Mouse (Mus musculus) thymus, postnatal 36 days (tissue): ENCODE measurements around the gene Top2a.
"Not testable (repeated sequence)": the region's sequence is repeated elsewhere in the genome, so short reads cannot be mapped to it uniquely, and the experiment has no call there.

Experiments used
- DNase-seq, 2 experiments: peaks; one replicate each; pipeline ENCODE4 v3.0.0; 2022; ENCODE audit warnings: mixed read lengths in 2 of 2

Gene Top2a

GRCm38 (mm10) chr11:99040346-99040974, 16.5 kb upstream of the Top2a start:
- no peak for DNase-seq

DNA sequence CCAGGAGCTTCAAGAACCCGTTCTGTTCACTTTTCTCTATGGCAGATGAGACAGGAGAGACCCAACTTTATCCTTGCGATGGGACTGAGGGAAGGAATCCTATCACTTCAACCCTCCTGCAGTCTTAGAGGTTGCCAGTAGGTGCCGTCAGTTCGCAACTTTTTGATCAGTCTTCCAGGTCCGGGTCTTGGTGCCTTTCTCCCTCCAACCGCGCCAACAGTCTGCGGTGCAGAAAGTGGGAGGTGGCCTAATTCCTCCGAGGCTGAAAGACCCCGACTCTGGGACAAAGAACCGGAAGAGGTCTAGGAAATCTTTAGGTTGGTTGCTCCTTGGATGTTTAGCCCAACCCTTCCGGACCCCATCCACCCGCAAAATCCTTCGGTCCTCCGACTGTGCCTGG, 15.8 kb upstream of the Top2a start:
- DNase-seq: peak; percentile 76 to 78

GRCm38 (mm10) chr11:99036254-99036653, 12.3 kb upstream of the Top2a start:
- no peak for DNase-seq

DNA sequence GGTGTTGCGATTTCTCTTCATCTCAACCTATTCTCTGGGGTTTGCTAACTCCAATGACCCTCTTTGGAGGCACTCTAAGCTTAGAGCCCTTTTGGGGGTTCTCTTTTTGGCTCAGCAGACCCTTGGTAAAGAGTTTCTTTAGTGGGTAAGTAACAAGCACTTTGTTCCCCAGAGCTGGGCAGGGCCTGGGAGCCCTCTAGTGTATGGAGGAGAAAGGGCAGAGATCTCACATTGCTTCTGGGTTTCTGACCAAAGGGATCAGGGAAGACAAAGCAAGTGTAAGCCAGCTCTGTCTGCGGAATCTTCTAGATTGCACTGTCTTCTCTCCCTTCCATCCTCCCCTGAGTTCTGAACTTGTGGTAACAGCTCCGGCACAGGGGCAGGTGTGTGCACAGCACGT, 11.4 kb upstream of the Top2a start:
- DNase-seq: no peak

GRCm38 (mm10) chr11:99026899-99027440, 3.0 kb upstream of the Top2a start:
- no peak for DNase-seq

- DNase-seq: peak in 1 of 2 experiments; percentile 29
These were observed 1.9 kb upstream of the Top2a start for GRCm38 (mm10) chr11:99025878-99026277.

DNA sequence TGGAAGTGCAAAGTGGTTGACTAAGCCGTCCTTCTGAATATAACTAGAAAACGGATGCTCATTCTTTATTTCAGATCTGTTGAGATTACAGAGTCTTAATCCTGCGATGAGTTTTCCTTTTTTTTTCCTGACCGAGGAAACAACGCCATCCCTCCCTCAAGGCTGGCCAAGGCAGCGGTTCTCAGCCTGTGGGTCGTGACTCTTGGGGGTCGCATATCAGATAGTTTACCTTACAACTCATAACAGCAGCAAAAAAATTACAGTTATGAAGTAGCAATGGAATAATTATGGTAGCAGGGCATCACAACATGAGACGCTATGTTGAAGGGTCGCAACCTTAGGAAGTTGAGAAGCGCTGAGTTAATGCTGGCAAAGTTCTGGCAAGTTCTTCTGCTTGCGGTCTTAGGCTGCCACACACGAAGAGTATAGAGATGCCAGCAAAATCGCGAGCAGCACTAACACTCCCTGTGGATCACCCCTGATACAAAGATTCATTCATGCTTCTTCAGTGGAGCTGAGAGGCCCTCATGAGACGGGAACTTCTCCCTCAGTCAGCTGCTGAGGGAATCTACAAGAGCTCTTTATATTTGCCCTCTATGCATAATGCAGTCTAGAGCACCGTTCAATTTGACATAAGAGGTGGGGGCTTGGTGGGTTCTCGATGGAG, 612 bp upstream of the Top2a start:
- no peak for DNase-seq

DNA sequence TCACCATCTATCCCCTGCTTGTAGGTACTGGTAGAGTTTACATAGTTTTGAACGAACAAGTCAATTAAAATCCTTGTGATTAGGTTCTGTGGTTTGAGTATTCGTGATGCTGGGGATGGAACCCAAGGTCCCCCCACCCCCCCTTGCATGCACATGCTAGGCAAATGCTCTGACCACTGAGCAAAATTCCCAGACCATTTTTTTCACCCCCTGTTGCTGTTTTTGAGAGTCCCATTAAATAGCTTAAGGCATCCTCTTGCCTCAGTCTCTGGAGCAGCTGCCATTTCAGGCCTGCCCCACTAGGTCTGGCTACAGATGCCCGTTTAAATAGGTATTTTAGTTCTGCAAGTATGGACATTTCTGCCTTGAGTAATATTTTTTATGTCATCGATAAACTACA, 895 bp downstream of the Top2a start:
- no peak for DNase-seq

GRCm38 (mm10) chr11:99022384-99022933, 1.5 kb downstream of the Top2a start:
- no peak for DNase-seq

GRCm38 (mm10) chr11:99019844-99020243, 4.1 kb downstream of the Top2a start:
- no peak for DNase-seq

DNA sequence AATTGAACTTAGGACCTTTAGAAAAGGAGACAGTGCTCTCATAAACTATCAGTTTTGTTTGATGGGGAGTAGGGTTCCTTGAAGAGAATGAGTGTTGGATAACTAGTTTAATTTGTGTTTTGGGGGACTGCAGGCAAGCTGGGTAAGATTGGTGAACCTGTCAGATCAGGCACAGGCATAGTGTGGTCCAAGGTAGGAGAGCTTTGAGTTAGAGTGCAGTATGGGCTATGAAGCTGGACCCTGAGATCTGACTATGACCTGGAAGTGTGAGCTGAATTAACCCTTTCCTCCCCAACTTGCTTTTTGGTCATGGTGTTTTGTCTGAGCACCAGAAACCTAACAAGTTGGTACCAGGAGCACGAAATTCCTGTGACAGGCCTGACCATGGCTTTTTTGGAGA, 10.1 kb downstream of the Top2a start:
- DNase-seq: no peak

GRCm38 (mm10) chr11:99010706-99011105, 13.3 kb downstream of the Top2a start:
- DNase-seq: no peak

DNA sequence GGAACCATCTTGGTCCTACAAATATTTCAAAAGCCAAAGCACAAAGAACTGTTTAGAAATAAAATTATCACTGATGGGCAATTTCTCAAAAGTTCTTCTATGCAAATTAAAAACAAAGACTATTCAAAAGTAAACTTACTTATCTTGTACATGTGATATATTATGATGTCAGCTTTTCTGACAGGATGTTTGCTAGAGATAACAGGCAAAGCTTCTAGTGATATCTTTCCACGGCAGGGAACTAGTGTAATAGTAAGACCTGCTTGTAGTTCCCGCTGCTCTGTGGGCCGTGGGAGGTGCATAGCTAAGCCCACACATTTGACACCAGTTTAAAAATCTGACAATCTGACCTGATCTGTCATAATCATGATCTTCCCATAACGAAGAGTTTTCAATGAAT, 13.9 kb downstream of the Top2a start:
- no peak for DNase-seq

DNA sequence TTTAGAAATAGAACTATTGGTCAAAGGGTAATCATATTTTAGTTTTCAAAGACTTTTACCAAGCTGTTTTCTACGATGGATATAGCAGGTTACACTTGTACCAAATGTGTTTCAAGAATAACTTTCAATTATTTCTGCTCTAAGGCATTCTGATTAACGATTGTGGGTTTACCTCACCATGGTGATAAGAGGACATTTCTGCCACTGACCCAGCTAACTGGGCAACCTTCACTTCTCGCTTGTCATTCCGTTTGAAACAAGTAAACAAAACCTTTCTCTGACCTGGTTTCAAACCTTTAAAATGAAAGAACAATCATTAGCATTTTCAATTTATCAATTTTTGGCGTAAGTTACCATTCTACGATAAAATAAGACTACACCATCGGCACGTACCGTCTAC, 17.2 kb downstream of the Top2a start:
- DNase-seq: no peak

DNA sequence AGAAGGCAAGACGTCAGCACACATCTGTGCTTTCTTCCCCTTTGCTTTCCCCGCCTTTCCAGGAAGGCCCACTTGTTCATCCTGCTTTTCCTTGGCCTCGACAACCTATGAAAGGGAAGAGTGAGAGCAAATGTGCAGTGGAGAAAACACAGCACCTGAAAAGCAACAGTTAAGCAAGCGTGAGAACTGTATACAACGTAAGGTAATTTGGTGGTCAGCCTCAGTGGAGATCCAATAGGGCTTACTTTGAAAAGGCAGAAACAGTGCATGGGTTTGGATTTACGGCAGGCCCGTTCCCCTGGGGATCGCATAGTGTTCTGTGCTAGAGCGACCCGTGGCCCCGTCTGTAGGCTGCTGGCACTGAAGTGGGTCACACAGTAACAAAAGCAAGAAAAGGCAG, 24.7 kb downstream of the Top2a start:
- no peak for DNase-seq

GRCm38 (mm10) chr11:98998776-98999175, 25.2 kb downstream of the Top2a start:
- no peak for DNase-seq

DNA sequence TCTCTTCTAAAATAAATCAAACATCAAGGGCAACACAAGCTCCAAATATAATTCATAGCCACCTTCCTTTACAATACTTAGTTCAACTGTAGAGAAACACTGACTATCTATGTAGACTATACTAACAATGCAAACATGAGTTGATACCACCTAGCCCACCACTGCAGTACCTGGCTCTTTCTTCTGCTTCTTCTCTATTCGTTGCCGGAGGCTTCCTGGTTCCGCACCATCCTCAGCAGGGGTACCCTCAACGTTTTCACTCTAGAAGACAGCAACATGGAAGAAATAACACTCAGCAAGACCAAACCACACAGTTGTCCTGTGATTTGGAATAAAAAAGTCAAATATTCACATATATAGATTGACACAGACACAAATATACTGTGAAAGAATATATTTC, 26.3 kb downstream of the Top2a start:
- no peak for DNase-seq

DNA sequence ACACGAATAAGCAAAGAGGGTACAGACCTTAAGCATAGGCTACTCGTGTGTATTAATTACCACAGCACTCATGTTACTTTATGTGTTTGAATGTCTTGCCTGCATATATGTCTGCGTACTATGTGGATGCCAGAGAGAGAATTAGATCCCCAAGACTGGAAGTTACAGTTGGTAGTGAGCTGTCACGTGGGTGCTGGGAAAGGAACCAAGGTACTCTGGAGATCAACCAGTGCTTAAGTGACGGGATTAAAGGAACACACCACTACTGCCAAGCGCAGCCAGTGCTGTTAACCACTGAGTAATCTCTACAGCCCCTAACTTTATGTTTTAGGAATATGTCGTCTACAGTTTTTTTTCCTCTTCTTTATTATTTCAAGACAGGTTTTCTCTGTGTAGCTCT, 28.0 kb downstream of the Top2a start:
- DNase-seq: no peak

DNA sequence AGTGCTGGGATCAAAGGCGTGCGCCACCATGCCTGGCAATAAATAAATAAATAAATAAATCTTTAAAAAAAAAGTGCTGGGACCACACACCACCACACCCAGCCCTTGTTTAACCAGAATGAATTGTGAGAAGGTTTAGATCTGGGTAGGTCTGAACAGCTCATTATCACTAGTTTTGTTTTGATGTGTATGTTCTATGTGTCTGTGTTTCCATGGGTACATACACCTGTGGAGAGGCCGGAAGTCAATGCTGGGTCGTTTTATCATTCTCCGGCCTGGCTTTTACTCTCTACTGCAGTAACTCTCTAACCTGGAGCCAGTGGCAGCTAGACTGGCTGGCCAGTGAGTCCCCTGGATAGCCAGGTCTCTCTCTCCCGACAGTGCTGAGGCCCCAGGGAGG, 33.1 kb downstream of the Top2a start:
- no peak for DNase-seq

DNA sequence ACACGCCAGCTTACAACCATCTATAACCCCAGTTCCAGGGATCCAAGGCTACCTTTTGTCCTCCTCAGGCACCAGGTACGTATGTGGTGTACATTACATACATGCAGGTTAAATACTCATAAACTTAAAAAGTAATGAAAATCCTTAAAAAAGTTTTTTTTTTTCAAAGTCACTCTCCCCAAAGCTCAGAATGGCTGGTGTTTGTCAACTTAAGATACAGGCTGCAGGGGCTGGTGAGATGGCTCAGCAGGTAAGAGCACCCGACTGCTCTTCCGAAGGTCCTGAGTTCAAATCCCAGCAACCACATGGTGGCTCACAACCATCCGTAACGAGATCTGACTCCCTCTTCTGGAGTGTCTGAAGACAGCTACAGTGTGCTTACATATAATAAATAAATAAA, 35.7 kb downstream of the Top2a start:
- DNase-seq: not testable (repeated sequence)

- no peak for DNase-seq
These were observed 38.4 kb downstream of the Top2a start for GRCm38 (mm10) chr11:98985542-98985941.

- DNase-seq: no peak
These were observed 40.4 kb downstream of the Top2a start for GRCm38 (mm10) chr11:98983551-98983950.

GRCm38 (mm10) chr11:98982773-98983133, 41.2 kb downstream of the Top2a start, which contains the start of gene Gjd3:
Gjd3 (minus strand) TSS chr11:98983016.
- DNase-seq: no peak
